Mouse (Mus musculus) T-helper 2 cell (primary cell): ENCODE measurements around the gene Sox14.

Experiments used
- in situ Hi-C: fragments of 300-600 bp; cut with MboI, MseI; formaldehyde crosslinking; loops from one replicate; pipeline ENCODE4 v1.15.1; 2025; ENCODE audit warnings: high pct_unique_total_duplicates

The Sox14 gene

GRCm38 (mm10) chr9:99875618-99876372 lies at the start of gene Sox14:
Sox14 (minus strand) TSS chr9:99876170.
- in situ Hi-C loops, result loop anchor here (10.0 to 25.0 kb wide), 2 partner anchors 938 to 1129 kb away; no protein-coding TSS in a partner anchor

GRCm38 (mm10) chr9:99879311-99879710 lies 3.3 kb upstream of the Sox14 start:
- in situ Hi-C loops, result loop anchor here (10.0 to 25.0 kb wide), 2 partner anchors 942 to 1125 kb away; no protein-coding TSS in a partner anchor

GRCm38 (mm10) chr9:99878588-99878987 lies 2.6 kb upstream of the Sox14 start:
- in situ Hi-C loops, result loop anchor here (10.0 to 25.0 kb wide), 2 partner anchors 941 to 1126 kb away; no protein-coding TSS in a partner anchor

- in situ Hi-C loops, result loop anchor here (10.0 to 25.0 kb wide), 2 partner anchors 940 to 1128 kb away; no protein-coding TSS in a partner anchor
Observed at GRCm38 (mm10) chr9:99877056-99877546, 1.1 kb upstream of the Sox14 start.

DNA sequence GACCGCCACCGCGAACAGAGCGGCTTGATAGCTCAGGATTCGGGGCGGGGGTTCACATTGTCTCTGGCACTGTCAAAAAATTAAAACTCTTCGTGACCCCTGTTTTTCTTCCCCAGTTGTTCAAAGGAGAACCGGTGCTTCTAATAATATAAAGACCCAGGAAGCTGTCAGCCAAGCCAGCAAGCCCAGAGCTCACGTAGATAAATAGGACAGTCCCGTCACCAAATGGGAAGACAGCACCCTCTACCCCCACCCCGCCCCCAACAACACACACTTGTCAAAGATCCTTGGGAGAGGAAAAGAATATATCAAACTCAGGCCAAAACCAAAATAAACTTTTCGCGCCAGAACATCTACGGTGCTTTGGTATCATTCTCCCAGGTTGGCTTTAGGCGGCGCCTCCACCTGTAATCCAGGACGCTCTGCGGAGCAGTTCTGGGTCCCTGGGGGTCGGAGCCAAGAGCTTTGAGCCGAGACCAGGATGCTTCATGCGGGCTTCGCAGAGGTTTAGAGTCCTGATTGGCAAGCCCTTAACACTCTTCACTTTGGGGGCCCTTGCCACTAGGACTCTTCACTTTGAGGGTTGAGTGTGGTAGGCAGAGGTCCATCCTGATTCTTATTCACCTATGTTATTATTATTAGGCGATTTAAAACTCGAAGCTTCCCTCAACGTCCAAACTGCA lies 544 bp upstream of the Sox14 start:
- in situ Hi-C loops, result loop anchor here (10.0 to 25.0 kb wide), 2 partner anchors 939 to 1128 kb away; no protein-coding TSS in a partner anchor

DNA sequence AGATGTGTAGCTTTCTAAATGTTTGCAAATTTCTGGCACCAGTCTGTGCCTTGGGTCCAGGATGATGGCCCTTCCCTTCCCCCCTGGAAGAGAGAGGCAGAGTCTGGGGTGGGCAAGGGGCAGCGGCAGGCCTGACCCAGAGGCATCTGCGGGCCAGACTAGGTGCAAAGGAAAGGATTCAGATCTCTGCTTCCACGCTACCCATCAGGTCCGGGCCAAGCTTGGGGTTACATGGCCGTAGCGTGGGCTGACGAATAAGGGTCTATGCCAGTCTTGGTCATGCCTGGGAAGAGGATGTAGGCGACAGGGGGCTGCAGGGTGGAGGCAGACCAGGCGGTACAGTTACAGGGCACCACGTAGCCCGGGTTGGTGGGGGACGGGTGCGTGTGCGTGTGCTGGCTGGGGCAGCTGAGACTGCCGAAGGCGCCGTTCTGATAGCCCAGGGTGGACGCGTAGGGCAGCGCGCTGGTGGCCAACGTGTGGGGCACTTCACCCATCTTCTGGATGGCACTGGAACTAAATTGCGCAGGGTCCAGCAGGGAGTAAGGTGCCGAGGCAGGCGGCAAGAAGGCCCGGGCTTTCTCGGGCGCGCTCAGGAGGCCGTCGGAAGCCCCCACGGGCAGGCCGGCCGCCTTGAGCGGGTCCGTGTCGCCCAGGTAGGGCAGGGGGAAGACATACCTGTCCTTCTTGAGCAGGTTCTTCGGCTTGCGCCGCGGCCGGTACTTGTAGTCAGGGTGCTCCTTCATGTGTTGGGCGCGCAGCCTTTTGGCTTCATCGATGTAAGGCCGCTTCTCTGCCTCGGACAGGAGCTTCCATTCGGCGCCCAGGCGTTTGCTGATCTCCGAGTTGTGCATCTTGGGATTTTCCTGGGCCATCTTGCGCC lies 994 bp downstream of the Sox14 start:
- in situ Hi-C loops, result loop anchor here (10.0 to 25.0 kb wide), 3 partner anchors 712 to 1130 kb away; partner anchors contain the start of gene Stag1

DNA sequence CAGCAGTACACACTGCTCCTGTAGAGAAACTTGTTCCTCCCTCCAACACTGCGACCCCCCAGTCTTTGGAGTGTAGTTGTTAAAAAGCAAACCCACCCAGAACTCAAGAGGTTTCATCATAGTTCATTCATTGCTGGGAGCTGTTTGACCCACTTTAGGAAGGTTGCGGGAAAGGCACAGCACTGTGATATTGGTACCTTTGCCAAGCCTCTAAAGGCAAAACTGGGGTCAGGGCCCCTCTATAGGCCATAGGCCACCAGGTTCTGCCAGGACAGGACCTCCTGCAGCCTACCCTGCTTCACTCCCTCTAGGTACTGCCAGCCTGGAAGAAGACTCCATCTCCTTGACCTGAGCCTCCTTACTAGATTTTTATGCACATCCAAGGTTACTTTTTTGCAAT lies 2.2 kb downstream of the Sox14 start:
- in situ Hi-C loops, result loop anchor here (10.0 to 25.0 kb wide), 2 partner anchors 714 to 1131 kb away; partner anchors contain the start of gene Stag1

DNA sequence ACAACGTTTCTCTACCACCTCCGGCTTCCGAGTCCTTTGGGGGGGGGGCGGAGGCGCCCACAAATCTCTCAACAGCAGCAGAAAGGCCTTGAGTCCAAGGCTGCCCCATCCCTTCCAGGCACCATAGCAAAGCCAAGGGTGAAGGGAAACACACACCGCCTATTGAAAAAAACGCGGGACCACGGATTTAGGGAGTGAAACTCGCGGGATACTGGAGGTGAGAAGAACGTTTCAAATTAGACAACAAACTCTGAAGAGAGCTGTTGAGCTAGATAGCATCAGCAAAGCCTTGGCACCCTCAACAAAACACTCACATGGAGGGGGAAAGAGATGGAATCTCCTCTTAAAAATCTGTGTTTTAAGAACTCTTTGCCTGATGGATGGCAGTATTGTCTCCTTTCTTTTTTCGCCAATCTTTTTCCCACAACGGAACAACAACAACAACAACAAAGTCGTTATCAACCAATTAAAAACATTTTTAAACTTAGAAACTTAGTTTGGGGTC lies 2.8 kb downstream of the Sox14 start:
- in situ Hi-C loops, result loop anchor here (10.0 to 25.0 kb wide), 2 partner anchors 714 to 1132 kb away; partner anchors contain the start of gene Stag1

- in situ Hi-C loops, result loop anchor here (10.0 to 25.0 kb wide), 2 partner anchors 715 to 1132 kb away; partner anchors contain the start of gene Stag1
Observed at GRCm38 (mm10) chr9:99872204-99873115, 3.5 kb downstream of the Sox14 start.

GRCm38 (mm10) chr9:99871556-99872203 lies 4.3 kb downstream of the Sox14 start:
- in situ Hi-C loops, result loop anchor here (10.0 to 25.0 kb wide), 2 partner anchors 716 to 1133 kb away; partner anchors contain the start of gene Stag1

DNA sequence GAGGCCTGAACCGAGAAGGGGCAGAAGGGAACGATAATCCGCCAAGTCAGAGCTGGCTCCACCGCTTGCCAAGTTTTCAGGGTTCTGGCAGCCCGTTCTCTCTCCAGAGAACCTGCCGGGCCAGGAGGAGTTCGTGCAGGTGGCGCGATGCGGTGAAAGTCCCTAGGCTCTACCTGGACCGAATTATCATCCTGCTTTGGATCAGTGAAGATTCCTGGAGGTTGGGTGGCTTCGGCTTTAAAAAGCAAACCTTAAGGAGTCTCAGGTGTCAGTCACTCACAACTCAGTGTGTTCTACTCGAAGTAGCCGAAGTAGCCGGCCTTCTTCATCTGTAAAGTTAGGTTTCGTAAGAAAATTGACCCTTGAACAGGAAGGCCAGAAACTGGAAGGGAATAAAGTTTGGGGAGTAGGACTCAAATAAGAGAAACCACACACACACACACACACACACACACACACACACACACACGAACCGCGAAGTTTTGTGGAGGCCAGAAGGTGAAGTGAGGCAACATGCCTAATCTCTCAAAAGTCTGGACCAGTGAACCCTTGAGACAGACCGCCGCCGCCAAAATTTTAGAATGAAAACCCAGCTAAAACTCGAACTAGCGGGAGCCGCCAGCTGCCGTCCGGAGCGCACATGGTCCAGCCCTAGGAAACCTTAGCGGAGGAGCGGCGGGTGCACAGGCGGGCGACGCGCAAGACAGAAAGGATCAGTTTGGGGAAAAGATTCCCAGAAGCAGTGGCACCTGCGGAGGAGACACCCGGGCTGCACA lies 5.0 kb downstream of the Sox14 start:
- in situ Hi-C loops, result loop anchor here (10.0 to 25.0 kb wide), 2 partner anchors 716 to 1134 kb away; partner anchors contain the start of gene Stag1

DNA sequence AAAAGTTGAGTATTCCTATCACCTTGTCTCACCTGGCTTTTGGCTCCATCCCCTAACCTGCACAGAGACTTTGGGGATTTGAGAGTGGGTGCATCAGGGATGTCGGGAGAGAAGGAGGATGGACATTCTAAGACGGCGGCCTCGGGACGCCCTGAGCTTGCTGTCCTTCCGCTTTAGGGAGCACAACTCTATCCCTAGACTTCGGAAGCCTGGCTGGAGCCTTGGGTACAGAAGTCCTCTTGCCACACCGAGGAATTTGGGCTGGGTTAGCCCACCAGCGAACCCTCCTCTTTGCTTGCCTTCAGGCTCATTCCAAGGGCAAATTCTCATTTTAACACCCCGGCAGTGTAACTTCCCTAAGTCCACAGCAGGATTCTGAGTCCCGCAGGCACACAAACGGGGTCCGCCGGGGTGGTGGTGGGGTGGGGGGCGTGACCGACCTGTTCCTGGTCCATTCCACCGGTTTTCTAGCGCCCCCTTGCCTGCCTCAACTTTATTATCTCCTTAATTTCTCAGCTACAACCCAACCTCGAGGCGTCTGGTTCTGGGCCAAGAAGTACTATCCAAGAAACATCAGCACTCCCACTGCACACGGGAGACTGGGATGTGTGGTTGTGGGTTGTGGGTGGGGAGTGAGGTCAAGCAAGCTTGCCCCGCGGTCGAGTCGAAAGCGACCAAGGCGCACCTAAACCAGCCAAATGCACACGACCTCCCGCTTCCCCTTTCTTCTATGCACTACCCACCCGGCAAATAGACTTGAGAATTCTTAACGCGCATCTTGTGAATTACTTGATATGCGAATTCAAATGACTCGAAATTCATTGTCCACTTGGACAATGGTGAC lies 5.8 kb downstream of the Sox14 start:
- in situ Hi-C loops, result loop anchor here (10.0 to 25.0 kb wide), 2 partner anchors 717 to 1135 kb away; partner anchors contain the start of gene Stag1

GRCm38 (mm10) chr9:99869275-99869674 lies 6.7 kb downstream of the Sox14 start:
- in situ Hi-C loops, result loop anchor here (25.0 kb wide), 1 partner anchor 718 kb away; the partner anchor contains the start of gene Stag1

DNA sequence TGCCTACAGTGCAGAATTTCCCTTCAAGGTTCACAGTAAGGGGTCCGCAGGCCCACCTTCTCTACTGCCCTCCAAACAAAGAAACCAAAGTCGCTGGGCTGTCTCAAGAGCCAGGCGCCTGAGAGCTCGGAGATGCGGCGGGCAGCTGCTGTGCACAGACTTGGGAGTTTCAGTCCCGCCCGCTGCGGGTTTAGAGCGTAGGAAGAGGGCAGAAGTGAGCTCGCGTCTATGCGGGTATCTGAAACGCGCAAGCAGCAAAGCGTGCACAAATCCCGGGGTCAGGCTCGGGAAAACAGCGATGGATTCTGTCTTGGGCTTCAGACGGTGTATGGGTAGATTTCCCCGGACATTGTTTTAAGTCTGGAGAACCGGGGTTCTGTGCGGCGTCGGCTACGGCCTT lies 7.4 kb downstream of the Sox14 start:
- in situ Hi-C loops, result loop anchor here (25.0 kb wide), 1 partner anchor 719 kb away; the partner anchor contains the start of gene Stag1

DNA sequence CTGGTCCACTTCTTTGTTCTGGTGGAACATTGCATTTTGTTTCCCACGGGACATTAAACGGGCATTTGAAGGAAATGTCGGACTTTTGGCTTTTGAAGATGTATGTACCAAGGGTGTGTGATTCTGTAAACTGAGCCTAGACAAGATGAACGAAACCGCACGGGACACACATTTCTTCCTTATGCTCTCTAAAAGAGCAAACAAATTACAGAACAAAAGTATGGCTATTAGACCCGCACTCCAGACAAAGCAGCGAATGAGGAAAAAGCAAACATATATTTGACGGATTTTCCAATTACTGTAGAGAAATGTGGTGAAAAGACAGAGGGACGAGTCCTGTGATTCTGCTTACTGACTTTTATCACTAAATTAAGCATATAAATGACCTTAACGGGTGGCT lies 7.9 kb downstream of the Sox14 start:
- in situ Hi-C loops, result loop anchor here (25.0 kb wide), 1 partner anchor 719 kb away; the partner anchor contains the start of gene Stag1

DNA sequence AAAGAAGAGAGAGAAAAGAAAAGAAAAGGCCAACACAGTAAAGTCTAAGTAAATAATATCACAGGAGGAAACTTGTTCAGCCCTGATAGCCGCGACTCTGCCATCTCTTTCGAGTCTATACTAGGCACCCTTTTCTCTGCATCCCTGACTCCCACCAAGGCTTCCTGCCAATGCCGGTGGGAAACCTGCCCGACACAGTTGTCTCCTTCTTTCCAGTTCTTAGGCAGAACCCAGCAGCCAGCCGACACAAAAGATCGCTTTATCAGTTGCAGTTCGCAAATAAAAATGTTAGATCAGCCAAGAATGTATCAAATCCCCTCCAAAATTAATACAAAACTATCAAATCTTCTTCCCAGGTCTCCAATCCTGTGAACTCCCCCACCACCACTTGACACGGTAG lies 13.0 kb downstream of the Sox14 start:
- in situ Hi-C loops, result loop anchor here (25.0 kb wide), 1 partner anchor 724 kb away; the partner anchor contains the start of gene Stag1

DNA sequence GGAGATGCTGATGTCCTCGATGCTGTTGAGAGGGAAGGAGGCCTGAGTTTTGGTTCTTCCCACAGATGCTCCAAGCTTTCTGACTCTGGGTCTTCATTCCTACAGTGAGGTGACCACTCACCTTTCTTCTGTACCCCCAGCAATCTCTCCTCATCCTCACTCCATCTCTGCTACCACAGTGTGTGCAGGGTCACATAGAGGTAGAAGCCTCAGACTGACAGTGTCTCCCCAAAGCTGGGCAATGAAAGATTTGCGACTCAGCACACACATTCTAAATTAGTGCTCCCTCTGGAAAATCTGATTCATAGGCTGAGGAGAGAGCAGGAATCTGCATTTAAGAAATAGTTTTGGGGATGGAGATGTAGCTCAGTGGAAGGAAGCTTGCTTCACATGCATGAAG lies 21.5 kb downstream of the Sox14 start:
- in situ Hi-C loops, result loop anchor here (25.0 kb wide), 1 partner anchor 733 kb away; the partner anchor contains the start of gene Stag1
